Mouse (Mus musculus): ENCODE data around the gene Map3k14.

DNA sequence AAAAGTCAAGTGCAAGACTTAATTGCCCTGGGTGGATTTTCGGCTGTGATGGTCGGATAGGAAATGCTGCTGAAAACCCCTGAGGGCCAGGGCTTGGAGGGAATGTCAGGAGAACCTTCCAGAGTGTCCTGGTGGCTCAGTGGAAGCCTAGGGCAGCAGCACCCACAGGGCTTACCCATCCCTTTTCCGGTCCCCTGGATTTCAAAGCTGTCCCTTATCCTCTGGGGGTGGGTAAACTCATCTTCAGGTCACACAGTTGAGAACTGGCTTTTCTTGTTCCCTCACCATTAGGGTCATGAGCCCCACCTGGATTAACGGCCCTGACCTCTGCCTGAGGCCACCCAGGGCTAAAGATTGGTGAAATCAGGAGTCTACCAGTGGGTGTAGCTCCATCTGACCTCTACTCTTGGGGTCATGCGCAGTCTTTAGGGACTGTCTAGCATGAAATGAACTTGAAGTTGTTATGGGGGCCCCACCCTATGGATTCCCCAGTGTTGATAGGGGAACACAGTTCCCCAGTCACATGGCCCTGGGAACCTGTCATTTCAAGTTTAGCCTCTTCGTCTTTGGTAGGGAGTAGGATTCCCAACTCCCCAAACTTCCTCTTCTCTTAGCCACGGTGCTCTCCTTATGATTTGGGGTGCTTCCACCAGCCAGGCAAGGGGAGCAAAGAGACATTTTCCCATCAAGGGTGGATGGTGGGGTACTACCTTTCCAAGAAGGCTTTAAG is 94.1 kb downstream of the Map3k14 start:
- no peak for TF ChIP-seq CTCF (conservative IDR thresholded peaks at IDR 0.05; ENCODE audit: low read length)
- no peak for TF ChIP-seq NANOG (IDR thresholded peaks at IDR 0.05; ENCODE audit: borderline replicate concordance, low read length)
- TF ChIP-seq POU5F1 (IDR thresholded peaks at IDR 0.05; ENCODE audit: borderline replicate concordance, low read length): no peak
